In genomic region chr7:34798441-34799403, GRCm38 (mm10) we compare ENCODE assay signal across 8 mouse cellular contexts. TPM values are rescaled to one million over a fixed set of nuclear protein-coding genes. Genes with fewer than 3 reads are reported as not detected.
DNase-seq lines count a peak whose midpoint lies in the region; ATAC-seq and TF ChIP-seq lines count a peak whose summit lies in the region.

No protein-coding gene starts in this region.

- no peaks in the 10 kb centered on the region for H3K9me3 ChIP-seq in heart, embryonic 10.5 days
- H3K9me3 ChIP-seq in heart, postnatal 0 days (replicated peaks; ENCODE audit: control insufficient read depth, low read length) = no peaks in the 10 kb centered on the region
- H3K9me3 ChIP-seq in limb, embryonic 12.5 days = no peaks in the 10 kb centered on the region

- WGBS in heart, embryonic 10.5 days = 9% methylated on average over 11 of the region's 11 CpGs
- 9% methylated on average over 11 of the region's 11 CpGs for WGBS in heart, postnatal 0 days
- under 1% methylated on average over 11 of the region's 11 CpGs for whole genome bisulfite sequencing in limb, embryonic 12.5 days

- no peak for TF ChIP-seq CTCF in heart, postnatal 0 days (IDR thresholded peaks at IDR 0.05; ENCODE audit: low read depth)

- no peak overlapping the region for H3K9ac ChIP-seq in heart, postnatal 0 days (replicated peaks; ENCODE audit: low read depth, low read length)
- 0 out of 2 replicates have a peak overlapping the region, but pooled peaks have one; percentile 6 for H3K9ac ChIP-seq in limb, embryonic 12.5 days (replicated peaks)

- no peak for DNase-seq in heart, embryonic 10.5 days (ENCODE audit: low spot score)
- DNase-seq in heart, adult 11 months = no peak
- DNase-seq in adrenal gland, adult 2 months = peak; percentile 66
- DNase-seq in heart, postnatal 0 days (ENCODE audit: low spot score) = no peak
- no peak for DNase-seq in urinary bladder, adult 18-20 months (ENCODE audit: low spot score in 2 of 2)
- DNase-seq in cerebellum, adult 8-10 months = no peak
- no peak for DNase-seq in ovary, postnatal 10 days (ENCODE audit: low spot score)

- no peaks in the 10 kb centered on the region for H3K36me3 ChIP-seq in heart, embryonic 10.5 days
- no peaks in the 10 kb centered on the region for H3K36me3 ChIP-seq in heart, postnatal 0 days (replicated peaks; ENCODE audit: control insufficient read depth, insufficient read depth, low read length)
- H3K36me3 ChIP-seq in limb, embryonic 12.5 days = no peaks in the 10 kb centered on the region

- H3K4me2 ChIP-seq in heart, postnatal 0 days (ENCODE audit: low read depth, low read length) = peak overlapping the region; percentile 21; the same call in 1 of the 2 replicates
- H3K4me2 ChIP-seq in limb, embryonic 12.5 days = peak overlapping the region; percentile 49

- H3K4me3 ChIP-seq in heart, embryonic 10.5 days = peak overlapping the region; percentile 32
- no peak overlapping the region for H3K4me3 ChIP-seq in heart, postnatal 0 days (ENCODE audit: low read depth, low read length)
- H3K4me3 ChIP-seq in limb, embryonic 12.5 days (replicated peaks) = peak overlapping the region; percentile 10; the same call in 1 of the 2 replicates

- no peak for TF ChIP-seq EP300 in heart, postnatal 0 days (IDR thresholded peaks at IDR 0.05; ENCODE audit: low read depth)

- no peak for ATAC-seq in heart, postnatal 0 days (ENCODE audit: insufficient read depth, low read depth)
- no peak for ATAC-seq in limb, embryonic 12.5 days (ENCODE audit: insufficient number of reproducible peaks, insufficient read depth, low FRiP score, low TSS enrichment, low read depth)

- H3K27ac ChIP-seq in heart, embryonic 10.5 days = peak overlapping the region; percentile 25; the same call in 1 of the 2 replicates
- no peak overlapping the region for H3K27ac ChIP-seq in heart, postnatal 0 days (ENCODE audit: low read depth)
- H3K27ac ChIP-seq in limb, embryonic 12.5 days = peak overlapping the region; percentile 41; the same call in 1 of the 2 replicates

- H3K4me1 ChIP-seq in heart, embryonic 10.5 days = peaks cover 26% of the 10 kb centered on the region
- H3K4me1 ChIP-seq in heart, postnatal 0 days (ENCODE audit: control insufficient read depth, insufficient read depth) = peaks cover 10% of the 10 kb centered on the region
- peaks cover 31% of the 10 kb centered on the region for H3K4me1 ChIP-seq in limb, embryonic 12.5 days (replicated peaks)

- peaks cover 16% of the 10 kb centered on the region for H3K27me3 ChIP-seq in heart, embryonic 10.5 days (ENCODE audit: insufficient read depth, poor library complexity, severe bottlenecking)
- 0 out of 2 replicates have a peak, but pooled peaks cover 3% of the 10 kb centered on the region for H3K27me3 ChIP-seq in heart, postnatal 0 days (ENCODE audit: control insufficient read depth, insufficient read depth, low read length)
- H3K27me3 ChIP-seq in limb, embryonic 12.5 days = peaks cover 17% of the 10 kb centered on the region

RNA-seq across cellular contexts. Expression of gene Chst8, which starts 13.8 kb away (rescaled TPM):
- polyA plus RNA-seq in heart, embryonic 10.5 days (2016; fragmentation: Nextera tagmentation; extraction: Ambion mirVana) = 1.4 and 2.1 TPM in 2 replicates
- 10 to 100 TPM; 10.6 to 11.4 TPM for total RNA-seq in adrenal gland, adult 2 months (2021)
- polyA plus RNA-seq in adrenal gland, adult 2 months (2012; rRNA removed) = 21.3 and 26.9 TPM in 2 replicates
- total RNA-seq in heart, postnatal 0 days (2014; rRNA removed; ENCODE audit: low replicate concordance) = 6.4 TPM in 1 of 2 replicates, not detected in the other
- 0.15 and 0.20 TPM in 2 replicates for polyA plus RNA-seq in heart, postnatal 0 days (2015; fragmentation: Nextera tagmentation; extraction: Ambion mirVana)
- polyA plus RNA-seq in limb, embryonic 12.5 days (2016; fragmentation: Nextera tagmentation; extraction: Ambion mirVana) = 3.2 and 4.1 TPM in 2 replicates
